Mouse (Mus musculus): ENCODE results near the gene Zmynd11. TPM values are rescaled to one million over a fixed set of nuclear protein-coding genes. Genes with fewer than 3 reads are reported as not detected.

The Zmynd11 gene
- total RNA-seq, 4 experiments from 2014 or later = 118 to 129 (median 127) TPM

- DNase-seq (ENCODE audit: low spot score) = no peak
Observed at GRCm38 (mm10) chr13:9713462-9714134, 51.5 kb downstream of the Zmynd11 start.

GRCm38 (mm10) chr13:9712971-9713370, 52.2 kb downstream of the Zmynd11 start:
- DNase-seq (ENCODE audit: low spot score) = no peak

- no peak for DNase-seq (ENCODE audit: low spot score)
Observed at GRCm38 (mm10) chr13:9712409-9712808, 52.7 kb downstream of the Zmynd11 start.

- no peak for DNase-seq (ENCODE audit: low spot score)
Observed at GRCm38 (mm10) chr13:9708433-9709240, 56.5 kb downstream of the Zmynd11 start.

- DNase-seq (ENCODE audit: low spot score) = no peak
Observed at GRCm38 (mm10) chr13:9706720-9707119, 58.4 kb downstream of the Zmynd11 start.

GRCm38 (mm10) chr13:9702615-9703235, 62.4 kb downstream of the Zmynd11 start:
- no peak for DNase-seq (ENCODE audit: low spot score)

GRCm38 (mm10) chr13:9697340-9697739, 67.8 kb downstream of the Zmynd11 start:
- no peak for DNase-seq (ENCODE audit: low spot score)

GRCm38 (mm10) chr13:9695809-9696208, 69.3 kb downstream of the Zmynd11 start:
- peak; percentile 35 for DNase-seq (ENCODE audit: low spot score)

GRCm38 (mm10) chr13:9695403-9695802, 69.7 kb downstream of the Zmynd11 start:
- DNase-seq (ENCODE audit: low spot score) = no peak

GRCm38 (mm10) chr13:9694651-9695050, 70.5 kb downstream of the Zmynd11 start:
- no peak for DNase-seq (ENCODE audit: low spot score)

- no peak for DNase-seq (ENCODE audit: low spot score)
Observed at GRCm38 (mm10) chr13:9692876-9693275, 72.3 kb downstream of the Zmynd11 start.

- no peak for DNase-seq (ENCODE audit: low spot score)
Observed at GRCm38 (mm10) chr13:9689366-9689765, 75.8 kb downstream of the Zmynd11 start.

GRCm38 (mm10) chr13:9686765-9687164, 78.4 kb downstream of the Zmynd11 start:
- no peak for DNase-seq (ENCODE audit: low spot score)

GRCm38 (mm10) chr13:9686261-9686660, 78.9 kb downstream of the Zmynd11 start:
- no peak for DNase-seq (ENCODE audit: low spot score)

GRCm38 (mm10) chr13:9684153-9684923, 80.8 kb downstream of the Zmynd11 start:
- DNase-seq (ENCODE audit: low spot score) = no peak

- DNase-seq (ENCODE audit: low spot score) = no peak
Observed at GRCm38 (mm10) chr13:9683280-9683679, 81.8 kb downstream of the Zmynd11 start.

GRCm38 (mm10) chr13:9681492-9681891, 83.6 kb downstream of the Zmynd11 start:
- DNase-seq (ENCODE audit: low spot score) = no peak

- DNase-seq (ENCODE audit: low spot score) = no peak
Observed at GRCm38 (mm10) chr13:9674126-9674525, 91.0 kb downstream of the Zmynd11 start.

- DNase-seq (ENCODE audit: low spot score) = no peak
Observed at GRCm38 (mm10) chr13:9669246-9669645, 95.9 kb downstream of the Zmynd11 start.

- no peak for DNase-seq (ENCODE audit: low spot score)
Observed at GRCm38 (mm10) chr13:9667954-9668496, 97.1 kb downstream of the Zmynd11 start.

- no peak for DNase-seq (ENCODE audit: low spot score)
Observed at GRCm38 (mm10) chr13:9663593-9663992, 101.5 kb downstream of the Zmynd11 start.

All from heart, adult 8-10 months (tissue).